Mouse (Mus musculus): Measurements from ENCODE around the gene Galnt16. TPM values are rescaled to one million over a fixed set of nuclear protein-coding genes. Genes with fewer than 3 reads are reported as not detected.

The Galnt16 gene
- polyA plus RNA-seq, 1 experiment, result 0.11 TPM

GRCm38 (mm10) chr12:80483397-80483796 lies 34.7 kb upstream of the Galnt16 start:
- Histone ChIP-seq H3K36me3 (ENCODE audit: control insufficient read depth, insufficient read depth) (no peaks in the 10 kb centered on the region), H3ac (ENCODE audit: control insufficient read depth, insufficient read length) (no peak overlapping the region), H3K4me2 (ENCODE audit: low read depth) (no peak overlapping the region), H3K27me3 (ENCODE audit: control insufficient read depth, insufficient read depth, insufficient read length) (no peaks in the 10 kb centered on the region), H3K4me3 (no peak overlapping the region), H3K79me2 (ENCODE audit: control insufficient read depth, insufficient read depth) (no peaks in the 10 kb centered on the region)
- TF ChIP-seq TCF3 (IDR thresholded peaks at IDR 0.05; ENCODE audit: insufficient read length, low read depth) (no peak), TCF12 (IDR thresholded peaks at IDR 0.05; ENCODE audit: insufficient read depth, poor library complexity, severe bottlenecking) (no peak), CEBPB (IDR thresholded peaks at IDR 0.05; ENCODE audit: insufficient read depth, poor library complexity, severe bottlenecking) (no peak), POLR2AphosphoS2 (IDR thresholded peaks at IDR 0.05; ENCODE audit: insufficient read length, low read depth) (no peak), USF1 (IDR thresholded peaks at IDR 0.05; ENCODE audit: low read depth) (no peak), SRF (IDR thresholded peaks at IDR 0.05; ENCODE audit: control insufficient read depth, insufficient read length, low read depth) (no peak), POLR2A (IDR thresholded peaks at IDR 0.05; ENCODE audit: insufficient read length, low read depth) (no peak), MAX (IDR thresholded peaks at IDR 0.05; ENCODE audit: low read depth) (no peak), MYOG (IDR thresholded peaks at IDR 0.05; ENCODE audit: control insufficient read depth in 1 of 3, insufficient read depth in 1 of 3, insufficient read length in 2 of 3, low read depth in 2 of 3) (no peak), MYOD1 (IDR thresholded peaks at IDR 0.05; ENCODE audit: control insufficient read depth in 1 of 3, insufficient read length in 2 of 3, low read depth in 2 of 3) (no peak), REST (IDR thresholded peaks at IDR 0.05; ENCODE audit: insufficient read depth, insufficient read length) (no peak), E2F4 (IDR thresholded peaks at IDR 0.05; ENCODE audit: insufficient read depth) (no peak)

- H3ac ChIP-seq (ENCODE audit: control insufficient read depth, insufficient read length), result no peak overlapping the region
- H3K4me3 ChIP-seq, result no peak overlapping the region
- H3K27me3 ChIP-seq (ENCODE audit: control insufficient read depth, insufficient read depth, insufficient read length), result no peaks in the 10 kb centered on the region
- H3K4me2 ChIP-seq (ENCODE audit: low read depth), result no peak overlapping the region
- H3K36me3 ChIP-seq (ENCODE audit: control insufficient read depth, insufficient read depth), result no peaks in the 10 kb centered on the region
- no peaks in the 10 kb centered on the region for H3K79me2 ChIP-seq (ENCODE audit: control insufficient read depth, insufficient read depth)
- TF ChIP-seq MYOD1 (IDR thresholded peaks at IDR 0.05; ENCODE audit: control insufficient read depth in 1 of 3, insufficient read length in 2 of 3, low read depth in 2 of 3), result no peak
- TF ChIP-seq MYOG (IDR thresholded peaks at IDR 0.05; ENCODE audit: control insufficient read depth in 1 of 3, insufficient read depth in 1 of 3, insufficient read length in 2 of 3, low read depth in 2 of 3), result no peak
- TF ChIP-seq POLR2A (IDR thresholded peaks at IDR 0.05; ENCODE audit: insufficient read length, low read depth), result no peak
- no peak for TF ChIP-seq CEBPB (IDR thresholded peaks at IDR 0.05; ENCODE audit: insufficient read depth, poor library complexity, severe bottlenecking)
- TF ChIP-seq E2F4 (IDR thresholded peaks at IDR 0.05; ENCODE audit: insufficient read depth), result no peak
- TF ChIP-seq REST (IDR thresholded peaks at IDR 0.05; ENCODE audit: insufficient read depth, insufficient read length), result no peak
- no peak for TF ChIP-seq TCF3 (IDR thresholded peaks at IDR 0.05; ENCODE audit: insufficient read length, low read depth)
- no peak for TF ChIP-seq USF1 (IDR thresholded peaks at IDR 0.05; ENCODE audit: low read depth)
- no peak for TF ChIP-seq SRF (IDR thresholded peaks at IDR 0.05; ENCODE audit: control insufficient read depth, insufficient read length, low read depth)
- TF ChIP-seq MAX (IDR thresholded peaks at IDR 0.05; ENCODE audit: low read depth), result no peak
- no peak for TF ChIP-seq TCF12 (IDR thresholded peaks at IDR 0.05; ENCODE audit: insufficient read depth, poor library complexity, severe bottlenecking)
Measured at GRCm38 (mm10) chr12:80493311-80493710, 24.8 kb upstream of the Galnt16 start.

- TF ChIP-seq MYOD1 (IDR thresholded peaks at IDR 0.05; ENCODE audit: control insufficient read depth in 1 of 3, insufficient read length in 2 of 3, low read depth in 2 of 3) (no peak), POLR2A (IDR thresholded peaks at IDR 0.05; ENCODE audit: insufficient read length, low read depth) (no peak), REST (IDR thresholded peaks at IDR 0.05; ENCODE audit: insufficient read depth, insufficient read length) (no peak), TCF3 (IDR thresholded peaks at IDR 0.05; ENCODE audit: insufficient read length, low read depth) (no peak), MYOG (IDR thresholded peaks at IDR 0.05; ENCODE audit: control insufficient read depth in 1 of 3, insufficient read depth in 1 of 3, insufficient read length in 2 of 3, low read depth in 2 of 3) (no peak), CEBPB (IDR thresholded peaks at IDR 0.05; ENCODE audit: insufficient read depth, poor library complexity, severe bottlenecking) (no peak), SRF (IDR thresholded peaks at IDR 0.05; ENCODE audit: control insufficient read depth, insufficient read length, low read depth) (no peak), POLR2AphosphoS2 (IDR thresholded peaks at IDR 0.05; ENCODE audit: insufficient read length, low read depth) (no peak), E2F4 (IDR thresholded peaks at IDR 0.05; ENCODE audit: insufficient read depth) (no peak), USF1 (IDR thresholded peaks at IDR 0.05; ENCODE audit: low read depth) (no peak), TCF12 (IDR thresholded peaks at IDR 0.05; ENCODE audit: insufficient read depth, poor library complexity, severe bottlenecking) (no peak), MAX (IDR thresholded peaks at IDR 0.05; ENCODE audit: low read depth) (no peak)
- Histone ChIP-seq H3K27me3 (ENCODE audit: control insufficient read depth, insufficient read depth, insufficient read length) (no peaks in the 10 kb centered on the region), H3ac (ENCODE audit: control insufficient read depth, insufficient read length) (no peak overlapping the region), H3K4me2 (ENCODE audit: low read depth) (no peak overlapping the region), H3K36me3 (ENCODE audit: control insufficient read depth, insufficient read depth) (no peaks in the 10 kb centered on the region), H3K79me2 (ENCODE audit: control insufficient read depth, insufficient read depth) (no peaks in the 10 kb centered on the region), H3K4me3 (no peak overlapping the region)
Measured at GRCm38 (mm10) chr12:80495691-80496090, 22.4 kb upstream of the Galnt16 start.

- no peaks in the 10 kb centered on the region for H3K36me3 ChIP-seq (ENCODE audit: control insufficient read depth, insufficient read depth)
- H3K27me3 ChIP-seq (ENCODE audit: control insufficient read depth, insufficient read depth, insufficient read length), result no peaks in the 10 kb centered on the region
- H3K4me2 ChIP-seq (ENCODE audit: low read depth), result no peak overlapping the region
- H3ac ChIP-seq (ENCODE audit: control insufficient read depth, insufficient read length), result no peak overlapping the region
- TF ChIP-seq REST (IDR thresholded peaks at IDR 0.05; ENCODE audit: insufficient read depth, insufficient read length) (no peak), CEBPB (IDR thresholded peaks at IDR 0.05; ENCODE audit: insufficient read depth, poor library complexity, severe bottlenecking) (no peak), MYOG (IDR thresholded peaks at IDR 0.05; ENCODE audit: control insufficient read depth in 1 of 3, insufficient read depth in 1 of 3, insufficient read length in 2 of 3, low read depth in 2 of 3) (no peak)
- H3K79me2 ChIP-seq (ENCODE audit: control insufficient read depth, insufficient read depth), result no peaks in the 10 kb centered on the region
- no peak overlapping the region for H3K4me3 ChIP-seq
Measured at GRCm38 (mm10) chr12:80498356-80498755, 19.7 kb upstream of the Galnt16 start.

- no peaks in the 10 kb centered on the region for H3K79me2 ChIP-seq (ENCODE audit: control insufficient read depth, insufficient read depth)
- no peak for TF ChIP-seq E2F4 (IDR thresholded peaks at IDR 0.05; ENCODE audit: insufficient read depth)
- no peaks in the 10 kb centered on the region for H3K36me3 ChIP-seq (ENCODE audit: control insufficient read depth, insufficient read depth)
- no peak overlapping the region for H3ac ChIP-seq (ENCODE audit: control insufficient read depth, insufficient read length)
- H3K4me3 ChIP-seq, result no peak overlapping the region
- H3K4me2 ChIP-seq (ENCODE audit: low read depth), result no peak overlapping the region
- no peaks in the 10 kb centered on the region for H3K27me3 ChIP-seq (ENCODE audit: control insufficient read depth, insufficient read depth, insufficient read length)
Measured at GRCm38 (mm10) chr12:80500506-80500905, 17.6 kb upstream of the Galnt16 start.

Measured in myocyte (in vitro differentiated cells).